Mouse (Mus musculus) cerebellum, adult 2 months (tissue): ENCODE data around the gene Fam104a. TPM values are rescaled to one million over a fixed set of nuclear protein-coding genes. Genes with fewer than 3 reads are reported as not detected.

ENCODE experiments used
- DNase-seq, 2 experiments: peaks; one replicate each; pipeline ENCODE4 v3.0.0; 2021
- H3K27ac ChIP-seq: fragments of 200-500 bp; 2 replicates; pipeline ENCODE4 v1.5.1; 2012; ENCODE audit warnings: low read length, control low read depth, inconsistent platforms; ENCODE audit not compliant: insufficient read depth
- H3K27me3 ChIP-seq: fragments of 200-500 bp; 2 replicates; pipeline ENCODE4 v1.6.1; 2012; ENCODE audit warnings: inconsistent platforms, mild to moderate bottlenecking, low read length, moderate library complexity; ENCODE audit not compliant: control insufficient read depth, insufficient read depth
- H3K4me1 ChIP-seq: fragments of 200-500 bp; 2 replicates; pipeline ENCODE4 v1.6.1; 2011; ENCODE audit warnings: low read length; ENCODE audit not compliant: control insufficient read depth, insufficient read depth
- H3K4me3 ChIP-seq: fragments of 200-500 bp; replicated peaks from 2 replicates; pipeline ENCODE3; 2011; ENCODE audit warnings: mild to moderate bottlenecking, low read depth, low read length, control low read depth; ENCODE audit not compliant: insufficient read depth
- CTCF ChIP-seq: fragments of 200-500 bp; IDR thresholded peaks from 2 replicates; pipeline ENCODE4 v1.5.1; 2011; ENCODE audit warnings: low read depth, mild to moderate bottlenecking, control low read depth, low read length, moderate library complexity, borderline replicate concordance; ENCODE audit not compliant: insufficient read depth
- POLR2A ChIP-seq: fragments of 200-500 bp; IDR thresholded peaks from 2 replicates; pipeline ENCODE4 v1.6.1; 2011; ENCODE audit warnings: low read length, control low read depth, borderline replicate concordance; ENCODE audit not compliant: insufficient read depth
- WGBS: fragments of 180-500 bp; shearing (Covaris S2); methylation state at CpG from one replicate; pipeline ENCODE4 v1.1.7; 2018; 5-methylcytosine and 5-hydroxymethylcytosine counted together
- polyA plus RNA-seq: library from polyadenylated mRNA; depleted of rRNA; stranded (reverse); fragments of >200 nt; gene quantifications from 2 replicates; pipeline ENCODE4 v1.2.3, GENCODE M21; 2012; rRNA removed

The Fam104a gene
- 32.5 and 32.9 TPM in 2 replicates for polyA plus RNA-seq

DNA sequence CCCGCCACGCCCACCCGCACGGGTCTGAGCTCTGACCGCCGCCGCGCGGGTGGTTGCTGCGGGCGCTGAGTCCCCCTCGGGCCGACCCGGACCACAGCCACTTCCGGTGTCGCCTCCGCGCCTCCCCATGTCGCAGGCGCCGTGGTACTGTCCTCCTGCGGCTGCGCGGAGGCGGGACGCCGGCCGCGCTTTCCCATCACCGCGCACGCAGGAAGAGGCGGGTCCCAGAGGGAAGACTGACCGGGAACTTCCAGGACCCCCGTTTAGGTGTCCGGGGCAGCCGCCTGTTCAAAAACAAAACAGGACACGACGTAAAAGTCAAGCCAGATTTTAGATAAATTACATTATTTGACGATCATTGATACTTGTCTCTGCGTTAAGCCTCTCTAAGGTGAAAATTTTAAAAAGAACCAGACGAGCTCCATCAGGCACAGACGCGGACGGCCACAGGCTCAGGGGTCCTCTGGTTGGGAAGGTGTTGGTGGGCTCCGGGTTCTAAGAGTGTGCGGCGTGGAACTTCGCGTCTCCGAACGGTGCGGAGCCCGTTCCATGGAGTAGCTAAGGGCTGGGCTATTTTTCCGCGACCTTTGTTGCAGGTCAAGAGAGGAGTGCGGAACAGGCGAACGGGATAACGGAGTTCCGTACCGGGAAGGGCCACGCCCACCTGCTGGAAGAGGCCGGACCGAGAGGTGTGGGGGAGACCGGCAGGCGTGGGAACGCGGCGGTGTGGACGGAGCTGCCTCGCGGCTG is at the start of gene Fam104a, which contains the start of gene D11Wsu47e:
Gene Fam104a, minus strand, starts transcription at position 199 of the 750 bp plus-strand sequence.
Gene D11Wsu47e, plus strand, starts transcription at position 456 of the 750 bp plus-strand sequence.
- WGBS, result under 1% methylated on average over 73 of the region's 73 CpGs
- Histone ChIP-seq H3K4me1 (peaks cover 3% of the 10 kb centered on the region; the same call in 1 of the 2 replicates), H3K27me3 (no peaks in the 10 kb centered on the region), H3K4me3 (peak within 1 kb of the TSS; percentile 93), H3K27ac (peak within 1 kb of the TSS; percentile 71; the same call in 1 of the 2 replicates)
- TF ChIP-seq POLR2A, result peak; percentile 47; the same call in 1 of the 2 replicates
- no peak for TF ChIP-seq CTCF
- DNase-seq, result peak; percentile 96

GRCm38 (mm10) chr11:113731945-113732612 is 48.1 kb upstream of the Fam104a start:
- Histone ChIP-seq H3K27ac (no peak overlapping the region), H3K4me1 (no peaks in the 10 kb centered on the region), H3K27me3 (no peaks in the 10 kb centered on the region), H3K4me3 (no peak overlapping the region)
- DNase-seq, result no peak
- WGBS, result 91% methylated on average over 10 of the region's 10 CpGs
- TF ChIP-seq CTCF (no peak), POLR2A (no peak)

DNA sequence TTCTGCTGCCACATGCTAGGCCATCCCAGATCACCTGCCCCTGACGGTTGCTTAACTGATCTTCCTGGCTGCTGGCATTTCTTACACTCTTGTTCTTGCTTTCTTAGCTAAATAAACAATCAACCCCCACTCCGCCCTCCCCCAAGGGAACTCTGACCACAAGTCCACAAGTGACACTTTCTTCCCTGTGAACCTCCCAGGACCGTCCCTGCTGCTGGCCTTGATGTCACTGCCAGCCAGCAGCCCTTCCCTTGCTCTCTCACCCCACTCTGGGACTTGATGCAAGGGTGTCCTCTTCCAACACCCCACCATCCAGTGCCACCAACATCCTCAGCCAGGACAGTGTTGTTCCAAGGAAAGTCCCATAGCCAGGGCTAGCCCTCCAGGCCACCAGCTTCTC is 46.9 kb upstream of the Fam104a start:
- 92% methylated on average over 3 of the region's 3 CpGs for WGBS
- H3K4me3 ChIP-seq, result no peak overlapping the region
- no peaks in the 10 kb centered on the region for H3K27me3 ChIP-seq
- H3K4me1 ChIP-seq, result peaks cover 2% of the 10 kb centered on the region; the same call in 1 of the 2 replicates
- DNase-seq, result no peak
- TF ChIP-seq POLR2A, result no peak
- TF ChIP-seq CTCF, result no peak
- H3K27ac ChIP-seq, result no peak overlapping the region

DNA sequence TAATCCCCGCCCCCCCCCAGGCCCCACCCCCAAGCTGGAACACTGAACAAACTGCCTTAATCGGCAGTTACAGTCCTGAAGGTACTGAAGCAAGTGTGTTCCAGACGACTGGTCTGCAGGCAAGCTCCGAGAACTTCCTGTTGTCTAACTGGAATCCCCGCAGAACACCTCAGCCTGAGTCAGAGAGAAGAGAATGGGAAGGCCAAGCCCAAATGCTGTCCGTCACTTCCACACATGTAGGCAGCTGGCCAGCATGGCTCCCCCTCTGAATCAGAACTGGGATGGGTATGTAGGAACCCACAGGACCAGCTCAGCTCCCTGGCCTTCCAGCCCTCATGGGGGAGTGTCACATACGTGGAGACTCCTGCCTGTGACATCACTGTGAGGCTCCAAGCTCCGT is 46.0 kb upstream of the Fam104a start:
- 81% methylated on average over 8 of the region's 8 CpGs for WGBS
- DNase-seq, result no peak
- TF ChIP-seq POLR2A (no peak), CTCF (no peak)
- Histone ChIP-seq H3K4me3 (no peak overlapping the region), H3K27ac (no peak overlapping the region), H3K4me1 (peaks cover 10% of the 10 kb centered on the region; the same call in 1 of the 2 replicates), H3K27me3 (no peaks in the 10 kb centered on the region)

DNA sequence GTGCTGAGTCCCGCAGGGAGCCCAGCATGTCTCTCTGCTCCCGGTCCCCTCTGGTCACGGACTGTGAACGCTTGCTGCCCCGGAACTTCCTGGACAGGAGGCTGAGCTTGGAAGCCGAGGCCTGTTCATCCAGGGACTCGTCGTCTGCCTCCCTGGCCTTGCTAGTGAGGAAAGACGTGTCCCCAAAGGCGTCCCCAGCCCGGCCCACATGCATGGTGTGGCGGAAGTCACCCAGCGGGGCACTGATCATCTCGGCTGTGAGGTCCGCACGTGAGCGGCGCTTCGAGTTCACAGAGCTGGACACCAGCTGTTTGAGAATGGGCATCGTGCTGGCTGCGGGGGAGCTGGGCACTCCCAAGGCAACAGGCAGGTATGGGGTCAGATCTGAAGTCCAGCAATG is 45.3 kb upstream of the Fam104a start:
- Histone ChIP-seq H3K27me3 (no peaks in the 10 kb centered on the region), H3K27ac (no peak overlapping the region), H3K4me3 (no peak overlapping the region), H3K4me1 (peaks cover 11% of the 10 kb centered on the region; the same call in 1 of the 2 replicates)
- TF ChIP-seq CTCF, result no peak
- no peak for TF ChIP-seq POLR2A
- DNase-seq, result no peak
- WGBS, result 74% methylated on average over 21 of the region's 21 CpGs

- Histone ChIP-seq H3K4me3 (no peak overlapping the region), H3K27ac (no peak overlapping the region), H3K4me1 (peaks cover 12% of the 10 kb centered on the region; the same call in 1 of the 2 replicates), H3K27me3 (no peaks in the 10 kb centered on the region)
- no peak for TF ChIP-seq CTCF
- no peak for TF ChIP-seq POLR2A
- WGBS, result 75% methylated on average over 6 of the region's 6 CpGs
- no peak for DNase-seq
These were observed 44.0 kb upstream of the Fam104a start for GRCm38 (mm10) chr11:113727992-113728391.

DNA sequence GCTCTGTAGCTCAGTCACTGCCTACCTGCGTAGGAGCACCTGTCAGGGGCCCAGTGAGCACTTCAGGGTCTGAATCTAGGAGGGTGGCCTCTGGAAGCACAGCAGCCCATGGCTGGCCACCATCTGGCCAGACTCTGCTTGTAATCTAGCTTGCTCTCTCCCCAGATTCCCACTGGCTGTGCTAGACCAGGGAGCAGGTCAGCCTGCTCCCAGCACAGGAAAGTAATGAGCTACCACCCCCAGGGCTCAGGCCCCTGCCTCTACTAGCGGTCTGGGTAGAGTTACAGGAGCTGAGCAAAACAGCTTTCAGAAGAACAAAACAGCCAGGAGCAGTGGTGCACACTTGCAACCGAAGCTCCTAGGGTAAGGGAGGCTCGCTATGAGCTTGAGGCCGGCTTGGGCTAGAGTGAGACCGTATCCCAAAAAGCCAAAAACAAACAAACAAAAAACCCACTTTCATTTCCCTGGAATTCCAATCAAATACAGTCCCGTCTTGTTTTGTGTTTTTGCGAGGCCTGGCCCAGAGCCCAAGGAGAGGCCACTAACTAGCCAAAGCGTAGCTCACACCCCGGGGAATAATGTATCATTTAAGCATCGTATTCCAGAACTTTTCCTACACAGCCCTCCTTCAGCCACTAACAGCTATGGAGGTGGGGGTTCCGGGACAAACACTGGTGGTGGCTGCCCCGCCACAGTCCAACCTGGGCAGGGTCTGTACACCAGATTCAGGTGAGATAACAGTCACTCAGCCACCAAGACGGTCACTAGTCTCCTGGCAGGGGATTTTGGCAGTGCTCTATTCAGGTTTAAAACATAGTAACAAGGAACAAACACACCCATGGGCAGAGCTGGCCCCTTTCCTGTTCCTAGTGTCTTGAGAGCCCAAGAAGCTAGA is 43.3 kb upstream of the Fam104a start:
- TF ChIP-seq POLR2A, result no peak
- TF ChIP-seq CTCF, result no peak
- H3K4me1 ChIP-seq, result peaks cover 15% of the 10 kb centered on the region; the same call in 1 of the 2 replicates
- H3K27me3 ChIP-seq, result no peaks in the 10 kb centered on the region
- DNase-seq, result no peak
- no peak overlapping the region for H3K27ac ChIP-seq
- H3K4me3 ChIP-seq, result no peak overlapping the region
- 89% methylated on average over 14 of the region's 14 CpGs for WGBS
